11 mouse cellular contexts compared by ENCODE assay signal in genomic region chr2:30651831-30652230, GRCm38 (mm10). TPM values are rescaled to one million over a fixed set of nuclear protein-coding genes. Genes with fewer than 3 reads are reported as not detected.
DNase-seq lines count a peak whose midpoint lies in the region; ATAC-seq and TF ChIP-seq lines count a peak whose summit lies in the region.
"Had no signal": no experiment of that assay in that cellular context is flagged by ENCODE, and none has a peak within 500 bp of the region (broad histone marks: within the 10 kb centered on the region; RNA-seq: fewer than 3 reads in every experiment).

No protein-coding gene starts in this region.

- 80% methylated on average over 1 of the region's 1 CpGs for WGBS in intestine, embryonic 14.5 days
- WGBS in intestine, postnatal 0 days = 90% methylated on average over 1 of the region's 1 CpGs
- WGBS in hindbrain, embryonic 14.5 days = 92% methylated on average over 1 of the region's 1 CpGs
- 94% methylated on average over 1 of the region's 1 CpGs for WGBS in midbrain, postnatal 0 days

- no peak for TF ChIP-seq POLR2A in embryonic fibroblast, embryonic 13.5 days (IDR thresholded peaks at IDR 0.05; ENCODE audit: low read depth, low read length)

- no peak for DNase-seq in intestine, embryonic 14.5 days (ENCODE audit: low spot score)
- DNase-seq in hindbrain, embryonic 14.5 days (ENCODE audit: low spot score) = no peak
- DNase-seq in midbrain, postnatal 0 days (ENCODE audit: low spot score) = no peak
- DNase-seq in spleen, adult 12 weeks (ENCODE audit: low spot score) = no peak
- no peak for DNase-seq in spleen, postnatal 10 days (ENCODE audit: low spot score in 2 of 2)
- DNase-seq: cerebellum, postnatal 14 days had no signal

- no peak for TF ChIP-seq CTCF in intestine, postnatal 0 days (IDR thresholded peaks at IDR 0.05; ENCODE audit: low read depth)
- TF ChIP-seq CTCF in embryonic fibroblast, embryonic 13.5 days (IDR thresholded peaks at IDR 0.05; ENCODE audit: borderline replicate concordance, insufficient read depth, low read length) = no peak
- TF ChIP-seq CTCF in midbrain, postnatal 0 days (IDR thresholded peaks at IDR 0.05) = no peak

- H3K27me3 ChIP-seq in intestine, embryonic 14.5 days (replicated peaks; ENCODE audit: control insufficient read depth, insufficient read depth, low read length) = no peaks in the 10 kb centered on the region
- no peaks in the 10 kb centered on the region for H3K27me3 ChIP-seq in intestine, postnatal 0 days (replicated peaks; ENCODE audit: control insufficient read depth, insufficient read depth, low read length)
- no peaks in the 10 kb centered on the region for H3K27me3 ChIP-seq in hindbrain, embryonic 14.5 days (ENCODE audit: control insufficient read depth, insufficient read depth, low read length)
- H3K27me3 ChIP-seq in midbrain, postnatal 0 days (ENCODE audit: insufficient read depth, low read length) = no peaks in the 10 kb centered on the region

- ATAC-seq in intestine, embryonic 14.5 days (replicated peaks; ENCODE audit: low FRiP score, low TSS enrichment, low read depth) = no peak
- ATAC-seq in intestine, postnatal 0 days = no peak
- ATAC-seq in hindbrain, embryonic 14.5 days (ENCODE audit: low FRiP score) = no peak
- no peak for ATAC-seq in midbrain, postnatal 0 days (ENCODE audit: low FRiP score)
- no peak for ATAC-seq in cerebellum, adult (ENCODE audit: insufficient number of reproducible peaks, low FRiP score, low TSS enrichment)

- H3K4me1 ChIP-seq in intestine, embryonic 14.5 days (replicated peaks; ENCODE audit: control insufficient read depth, insufficient read depth, low read length) = peaks cover 46% of the 10 kb centered on the region
- no peaks in the 10 kb centered on the region for H3K4me1 ChIP-seq in intestine, postnatal 0 days (replicated peaks; ENCODE audit: control insufficient read depth, insufficient read depth, low read length)
- 0 out of 2 replicates have a peak, but pooled peaks cover 4% of the 10 kb centered on the region for H3K4me1 ChIP-seq in embryonic fibroblast, embryonic 13.5 days (ENCODE audit: control insufficient read depth, insufficient read depth, low read length)
- H3K4me1 ChIP-seq in hindbrain, embryonic 14.5 days (replicated peaks; ENCODE audit: control insufficient read depth, insufficient read depth, low read length) = peaks cover 49% of the 10 kb centered on the region
- H3K4me1 ChIP-seq in midbrain, postnatal 0 days (ENCODE audit: insufficient read depth, low read length) = peaks cover 49% of the 10 kb centered on the region

- H3K27ac ChIP-seq in intestine, embryonic 14.5 days (ENCODE audit: low read depth) = peak overlapping the region; percentile 99
- no peak overlapping the region for H3K27ac ChIP-seq in intestine, postnatal 0 days (ENCODE audit: low read depth, low read length)
- 0 out of 2 replicates have a peak overlapping the region, but pooled peaks have one; percentile 7 for H3K27ac ChIP-seq in embryonic fibroblast, embryonic 13.5 days (ENCODE audit: insufficient read depth, low read length)
- H3K27ac ChIP-seq in hindbrain, embryonic 14.5 days = peak overlapping the region; percentile 95
- H3K27ac ChIP-seq in midbrain, postnatal 0 days (ENCODE audit: low read depth, low read length) = peak overlapping the region; percentile 86

- H3K36me3 ChIP-seq in intestine, embryonic 14.5 days (ENCODE audit: control insufficient read depth, insufficient read depth, low read length) = no peaks in the 10 kb centered on the region
- H3K36me3 ChIP-seq in intestine, postnatal 0 days (ENCODE audit: control insufficient read depth, insufficient read depth) = no peaks in the 10 kb centered on the region
- no peaks in the 10 kb centered on the region for H3K36me3 ChIP-seq in hindbrain, embryonic 14.5 days (replicated peaks; ENCODE audit: control insufficient read depth, insufficient read depth)
- H3K36me3 ChIP-seq in midbrain, postnatal 0 days (ENCODE audit: insufficient read depth, low read length) = no peaks in the 10 kb centered on the region

- peaks cover 4% of the 10 kb centered on the region; the same call in 1 of the 2 replicates for H3K9me3 ChIP-seq in intestine, embryonic 14.5 days (ENCODE audit: control insufficient read depth, low read length)
- no peaks in the 10 kb centered on the region for H3K9me3 ChIP-seq in intestine, postnatal 0 days (ENCODE audit: control insufficient read depth)
- H3K9me3 ChIP-seq in hindbrain, embryonic 14.5 days (ENCODE audit: control insufficient read depth, low read length) = no peaks in the 10 kb centered on the region
- H3K9me3 ChIP-seq in midbrain, postnatal 0 days (ENCODE audit: low read length) = no peaks in the 10 kb centered on the region

- peak overlapping the region; percentile 32; the same call in 1 of the 2 replicates for H3K4me2 ChIP-seq in intestine, embryonic 14.5 days (ENCODE audit: low read length)
- H3K4me2 ChIP-seq in intestine, postnatal 0 days (replicated peaks; ENCODE audit: low read depth) = no peak overlapping the region
- no peak overlapping the region for H3K4me2 ChIP-seq in hindbrain, embryonic 14.5 days (replicated peaks)
- no peak overlapping the region for H3K4me2 ChIP-seq in midbrain, postnatal 0 days (ENCODE audit: low read depth, low read length, poor library complexity, severe bottlenecking)

- H3K9ac ChIP-seq in intestine, embryonic 14.5 days (ENCODE audit: low read length) = no peak overlapping the region
- no peak overlapping the region for H3K9ac ChIP-seq in intestine, postnatal 0 days (ENCODE audit: low read depth, low read length)
- H3K9ac ChIP-seq in hindbrain, embryonic 14.5 days = no peak overlapping the region
- H3K9ac ChIP-seq in midbrain, postnatal 0 days (replicated peaks; ENCODE audit: low read length, poor library complexity, severe bottlenecking) = 0 out of 2 replicates have a peak overlapping the region, but pooled peaks have one; percentile 8

- H3K4me3 ChIP-seq in intestine, embryonic 14.5 days (ENCODE audit: low read depth, low read length) = no peak overlapping the region
- H3K4me3 ChIP-seq in intestine, postnatal 0 days (ENCODE audit: low read depth, low read length) = no peak overlapping the region
- no peak overlapping the region for H3K4me3 ChIP-seq in embryonic fibroblast, embryonic 13.5 days (ENCODE audit: insufficient read depth, low read length)
- H3K4me3 ChIP-seq in hindbrain, embryonic 14.5 days (replicated peaks; ENCODE audit: low read length) = no peak overlapping the region
- no peak overlapping the region for H3K4me3 ChIP-seq in midbrain, postnatal 0 days (ENCODE audit: low read depth, low read length)

RNA-seq across cellular contexts. Expression of gene Cstad, which starts 57.0 kb away (rescaled TPM):
- 0.99 and 1.1 TPM in 2 replicates for polyA plus RNA-seq in intestine, embryonic 14.5 days (2014; fragmentation: Nextera tagmentation; extraction: Ambion mirVana)
- 0.53 and 0.63 TPM in 2 replicates for polyA plus RNA-seq in intestine, postnatal 0 days (2015; fragmentation: Nextera tagmentation; extraction: Ambion mirVana)
- 2.8 and 3.4 TPM in 2 replicates for polyA plus RNA-seq in embryonic fibroblast, embryonic 13.5 days (2011; ENCODE audit: insufficient read length, low read depth, missing spikeins)
- 1.6 TPM in 1 of 2 replicates, not detected in the other for polyA plus RNA-seq in hindbrain, embryonic 14.5 days (2014; fragmentation: Nextera tagmentation; extraction: Ambion mirVana)
- total RNA-seq in midbrain, postnatal 0 days (2014; rRNA removed) = 0.55 and 2.2 TPM in 2 replicates
- polyA plus RNA-seq in midbrain, postnatal 0 days (2015; fragmentation: Nextera tagmentation; extraction: Ambion mirVana) = 0.64 and 0.70 TPM in 2 replicates
- total RNA-seq: granulocyte monocyte progenitor cell, adult 5-6 weeks had no signal
- polyA plus RNA-seq: liver, adult 2 months had no signal
